Mouse (Mus musculus) brain, embryonic 14.5 days (tissue): ENCODE results near the gene Gfi1b.

ENCODE experiments used
- CTCF ChIP-seq: fragments of 200-500 bp; IDR thresholded peaks from 2 replicates; pipeline ENCODE4 v1.5.1; 2012; ENCODE audit warnings: inconsistent platforms, mild to moderate bottlenecking, moderate library complexity, borderline replicate concordance; ENCODE audit not compliant: insufficient read depth, insufficient read length; ENCODE audit errors: extremely low read depth
- POLR2A ChIP-seq: fragments of 200-500 bp; IDR thresholded peaks from 2 replicates; pipeline ENCODE4 v1.6.1; 2012; ENCODE audit warnings: mild to moderate bottlenecking, inconsistent platforms, borderline replicate concordance; ENCODE audit not compliant: poor library complexity, insufficient read depth, insufficient read length, severe bottlenecking; ENCODE audit errors: extremely low read depth

DNA sequence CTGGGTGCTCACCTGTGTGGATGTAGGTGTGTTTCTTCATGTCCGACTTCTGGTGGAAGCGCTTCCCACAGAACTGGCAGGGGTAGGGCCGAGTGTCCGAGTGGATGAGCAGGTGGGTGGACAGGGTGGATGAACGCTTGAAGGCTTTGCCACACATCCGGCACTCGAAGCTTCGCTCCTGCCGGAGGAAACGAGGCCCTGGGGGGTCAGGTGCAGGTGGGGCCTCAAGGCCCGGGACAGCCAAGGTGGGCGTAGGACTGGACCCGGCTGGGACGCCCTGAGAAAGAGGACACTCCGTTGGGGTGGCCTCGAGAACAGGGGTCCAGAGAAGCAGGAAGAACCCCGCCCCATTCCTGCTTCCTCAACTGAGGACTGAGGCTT, 10.4 kb downstream of the Gfi1b start:
- TF ChIP-seq POLR2A (no peak), CTCF (no peak)
